Mouse (Mus musculus) lung, postnatal 4 days (tissue): ENCODE measurements at regions not wholly inside any gene's neighbourhood (a gene's known extent, or its start where the extent isn't known, plus 50 kb on each side); places are given as distances from the start of the nearest gene placed in this dataset.

Source experiments
- DNase-seq, 2 experiments: peaks; one replicate each; pipeline ENCODE4 v3.0.0; 2021

GRCm38 (mm10) chr3:17796766-17797165 lies 151.4 kb upstream of the Cypt12 start:
- DNase-seq: no peak

- DNase-seq: no peak
Observed at GRCm38 (mm10) chr3:17798399-17798798, 149.8 kb upstream of the Cypt12 start.

DNA sequence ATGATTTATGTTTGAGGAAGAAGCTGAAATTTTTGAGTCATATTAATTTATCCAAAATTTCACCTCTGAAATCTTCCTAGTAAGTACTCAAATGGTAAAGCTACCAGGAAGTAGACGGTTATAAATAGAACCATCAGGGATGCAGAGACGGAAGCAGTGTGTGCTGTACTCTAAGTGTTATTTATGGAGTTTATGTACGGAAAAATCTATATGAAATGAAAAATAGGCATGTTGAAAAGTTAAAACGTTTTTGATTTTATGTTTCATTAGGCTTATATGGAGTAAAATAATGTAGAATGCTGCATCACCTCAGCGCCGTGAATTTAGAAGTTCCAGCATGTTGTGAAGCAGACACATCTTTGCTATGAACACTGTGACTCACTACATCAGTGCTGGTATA lies 149.1 kb upstream of the Cypt12 start:
- DNase-seq: no peak

DNA sequence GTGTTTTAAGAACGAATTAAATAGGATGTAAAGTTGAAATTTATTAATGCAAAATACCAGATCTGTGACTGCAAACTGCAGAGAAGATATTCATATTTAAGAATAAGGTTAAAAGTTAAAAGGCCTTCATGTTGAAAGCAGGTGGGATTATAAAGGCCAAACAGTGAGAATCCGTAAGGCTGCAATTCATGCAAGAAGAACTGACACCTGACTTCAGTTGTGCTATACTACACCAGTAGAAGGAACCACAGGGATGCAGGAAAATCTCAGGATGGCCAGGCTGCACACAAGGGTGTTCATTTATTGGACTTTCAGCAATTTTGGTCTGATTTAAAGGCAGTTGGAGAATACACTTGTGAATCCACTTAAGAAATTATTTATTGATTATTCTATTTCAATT lies 147.4 kb upstream of the Cypt12 start:
- DNase-seq: no peak

DNA sequence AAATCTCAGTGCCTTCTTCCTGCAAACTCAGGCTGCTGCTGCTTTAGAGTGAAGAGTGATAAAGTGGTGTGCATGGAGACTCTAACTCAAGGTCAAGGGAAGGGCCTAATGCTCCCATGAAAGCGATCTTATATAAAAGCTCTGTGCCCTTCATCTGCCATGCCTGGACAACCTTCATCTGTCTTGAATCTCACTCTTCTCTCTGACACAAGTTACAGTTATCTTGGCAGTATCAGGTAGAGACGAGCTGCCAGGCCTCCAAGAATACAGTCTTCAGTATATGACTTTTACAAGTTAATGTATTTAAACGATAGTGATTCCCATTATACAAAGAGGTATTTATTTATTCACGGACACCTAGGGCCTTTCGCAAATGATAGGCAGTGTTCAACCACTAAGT lies 146.7 kb upstream of the Cypt12 start:
- no peak for DNase-seq

- DNase-seq: no peak
Observed at GRCm38 (mm10) chr3:17805185-17805584, 143.0 kb upstream of the Cypt12 start.

DNA sequence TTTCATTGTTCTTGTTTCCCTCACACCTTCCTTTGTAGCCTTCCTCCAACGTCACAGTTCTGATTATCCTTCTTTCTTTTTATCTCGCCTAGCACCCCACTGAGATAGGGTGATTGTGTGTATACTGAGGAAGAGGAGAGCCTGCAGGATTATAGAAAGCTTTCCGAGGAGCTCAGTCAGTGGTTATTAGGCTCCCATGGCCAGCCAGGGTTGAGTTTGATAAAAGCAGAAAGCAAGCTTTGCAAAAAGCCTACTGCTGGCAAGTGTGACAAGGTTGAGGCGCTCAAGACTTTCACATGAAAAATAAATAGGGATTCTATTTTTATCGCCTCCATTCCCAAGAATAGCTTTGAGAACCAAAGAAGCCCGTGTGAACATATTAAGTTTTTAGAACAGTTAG lies 136.9 kb upstream of the Cypt12 start:
- no peak for DNase-seq

DNA sequence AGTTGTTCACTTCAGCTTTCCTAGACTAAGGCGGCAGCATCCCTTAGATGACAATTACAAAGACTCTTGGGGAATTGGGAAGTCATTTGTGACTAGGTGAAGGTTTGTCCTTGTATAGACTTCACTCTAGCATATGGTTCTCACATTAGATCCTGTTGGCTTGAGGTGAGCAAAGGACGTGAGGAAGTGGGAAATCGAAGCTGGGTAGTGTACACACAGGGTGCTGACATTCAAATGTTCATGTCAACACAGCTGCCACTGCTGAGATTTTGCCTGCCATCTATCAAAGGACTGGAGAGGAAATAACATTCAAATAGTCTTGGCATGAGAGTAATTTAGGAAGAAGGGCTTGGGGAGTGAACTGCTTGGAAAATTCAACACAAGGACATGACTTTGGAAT lies 124.0 kb upstream of the Cypt12 start:
- no peak for DNase-seq

DNA sequence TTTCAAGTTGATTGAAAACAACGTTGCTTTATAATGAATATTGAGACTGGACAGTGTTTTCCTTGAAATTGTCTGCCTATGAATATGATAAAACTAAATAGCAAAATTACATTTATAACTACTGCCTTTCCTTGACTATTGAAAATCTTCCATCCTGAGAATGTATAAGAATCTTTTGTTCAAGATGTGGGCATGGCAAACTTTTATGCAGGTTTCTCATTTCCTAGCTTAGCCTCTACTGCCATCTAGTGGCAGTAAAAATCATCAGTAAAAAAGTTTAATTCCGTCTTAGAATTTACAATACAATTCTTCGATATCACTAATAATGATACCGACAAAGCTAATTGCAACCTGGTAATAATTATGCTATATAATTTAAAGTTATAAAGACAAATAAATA lies 123.5 kb upstream of the Cypt12 start:
- no peak for DNase-seq

DNA sequence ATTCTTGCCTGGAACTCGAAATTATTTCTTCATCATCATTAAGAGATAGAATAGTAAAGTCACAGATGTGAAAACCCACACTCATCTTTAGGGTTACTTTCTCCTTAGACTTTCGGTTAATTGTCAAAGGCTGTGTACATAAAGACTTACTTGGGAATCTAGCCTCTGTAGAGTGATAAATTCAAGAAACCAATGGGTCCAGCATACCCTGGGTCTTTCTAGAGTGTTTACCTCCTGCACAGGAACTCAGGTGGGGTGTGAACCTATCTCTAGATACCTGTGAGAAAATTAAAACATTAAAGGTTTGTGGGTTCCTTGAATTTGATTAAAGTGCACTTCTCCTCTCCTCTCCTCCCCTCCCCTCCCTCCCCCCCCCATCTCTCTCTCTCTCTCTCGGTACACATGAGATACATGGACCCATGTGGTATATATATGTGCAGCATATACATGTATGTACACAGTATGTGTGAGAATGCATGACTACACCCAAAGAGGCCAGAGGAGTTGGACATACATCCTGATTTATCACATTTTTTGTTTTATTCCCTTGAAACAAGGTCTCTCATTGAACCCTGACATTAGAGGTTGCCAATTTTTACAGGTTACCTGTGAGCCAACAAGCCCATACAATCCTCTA lies 122.8 kb upstream of the Cypt12 start:
- no peak for DNase-seq

- peak in 1 of 2 experiments; percentile 46 for DNase-seq
Observed at GRCm38 (mm10) chr3:17834706-17835105, 113.5 kb upstream of the Cypt12 start.

DNA sequence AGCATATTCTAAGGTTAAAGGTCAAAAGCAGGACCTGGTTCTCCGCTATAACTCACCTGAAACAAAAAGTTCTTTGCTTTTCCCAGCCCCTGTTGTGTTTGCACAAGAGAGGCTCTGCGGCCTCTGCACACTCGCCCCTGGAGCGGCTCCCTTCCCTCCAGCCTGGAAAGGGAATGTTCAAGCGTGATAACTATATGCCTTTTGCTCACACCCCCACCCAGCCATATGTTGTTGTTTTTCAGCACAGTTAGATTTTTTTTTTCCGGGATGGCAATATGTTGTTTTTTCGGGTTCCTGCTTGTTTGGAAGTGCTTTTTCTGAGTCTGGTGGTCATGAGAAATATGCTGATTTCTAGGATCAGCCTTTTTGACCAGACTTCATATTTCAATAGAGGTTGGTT lies 100.6 kb upstream of the Cypt12 start:
- DNase-seq: no peak

DNA sequence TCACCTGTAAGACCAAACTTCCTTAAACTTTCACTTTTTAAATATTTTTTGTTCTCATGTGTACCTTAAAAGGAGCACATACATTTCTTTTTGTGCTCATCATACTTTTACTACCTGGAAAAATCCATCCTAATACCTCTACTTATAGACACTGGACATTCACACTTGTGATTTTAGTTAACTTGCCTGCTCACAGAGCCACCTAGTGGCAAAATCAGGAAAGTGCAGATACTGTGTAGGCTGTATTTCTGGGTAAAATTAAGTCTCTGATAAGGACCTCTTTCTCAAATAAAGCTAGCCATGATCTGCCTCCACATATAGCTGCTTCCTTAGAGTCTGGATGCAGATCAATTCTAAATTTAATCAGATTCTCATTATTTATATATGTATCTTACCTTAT lies 100.0 kb upstream of the Cypt12 start:
- no peak for DNase-seq

DNA sequence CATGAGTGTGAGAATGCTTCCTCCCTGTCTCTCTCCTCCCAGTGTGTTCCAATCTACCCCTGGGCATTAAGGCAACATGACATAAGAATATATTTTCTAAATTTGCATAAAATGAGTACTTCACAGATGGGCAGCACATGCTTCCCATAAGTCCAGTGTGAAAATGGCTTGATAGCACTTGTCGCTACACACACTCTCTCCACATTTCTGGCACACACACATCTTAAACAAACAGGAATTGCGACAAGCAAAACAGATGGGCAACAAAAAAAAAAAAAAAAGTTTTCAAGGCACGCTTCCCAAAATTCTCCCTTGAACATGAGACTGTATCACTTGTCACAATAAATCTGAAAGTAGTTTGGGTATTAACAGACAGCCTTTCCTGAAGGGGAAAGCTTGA lies 85.8 kb upstream of the Cypt12 start:
- no peak for DNase-seq

- no peak for DNase-seq
Observed at GRCm38 (mm10) chr3:17865112-17865511, 83.1 kb upstream of the Cypt12 start.

DNA sequence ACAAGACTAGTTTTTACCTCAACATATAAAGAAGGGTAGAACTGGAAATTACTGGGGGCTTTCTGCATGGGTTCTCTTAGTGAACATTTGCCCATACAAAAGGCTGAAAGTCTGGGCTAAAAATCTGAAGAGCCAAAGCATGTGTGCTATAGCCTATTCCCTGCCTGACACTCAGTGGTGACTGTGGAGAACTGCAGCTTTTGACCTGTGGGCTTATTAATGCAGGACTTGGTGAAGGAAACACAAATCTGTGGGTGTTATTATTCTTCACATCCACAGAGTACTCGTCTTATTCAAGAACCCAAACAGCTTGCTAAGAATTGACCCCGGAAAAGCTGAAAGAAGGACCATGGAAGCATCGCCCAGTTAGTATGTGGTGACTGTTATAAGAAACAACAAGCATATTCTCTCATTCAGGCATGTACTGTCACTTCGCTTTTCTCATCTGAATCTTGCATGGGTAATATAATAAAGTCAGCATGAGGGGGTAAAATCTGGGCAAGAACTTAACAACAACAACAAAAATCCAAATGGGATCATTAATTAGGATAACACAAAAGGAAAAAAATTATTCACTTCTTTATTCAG lies 77.2 kb upstream of the Cypt12 start:
- no peak for DNase-seq

GRCm38 (mm10) chr3:17895869-17896268 lies 52.3 kb upstream of the Cypt12 start:
- no peak for DNase-seq

GRCm38 (mm10) chr3:17896756-17897155 lies 51.5 kb upstream of the Cypt12 start:
- DNase-seq: no peak
